Mouse (Mus musculus) R1 (cell line): ENCODE data around the gene Celf3.

Experiments
- DNase-seq: peaks from one replicate; pipeline ENCODE4 v3.0.0-alpha.2; 2018; ENCODE audit warnings: low read depth, low spot score

Gene Celf3

GRCm38 (mm10) chr3:94479564-94479963 is 1.5 kb downstream of the Celf3 start:
- peak; percentile 67 for DNase-seq

DNA sequence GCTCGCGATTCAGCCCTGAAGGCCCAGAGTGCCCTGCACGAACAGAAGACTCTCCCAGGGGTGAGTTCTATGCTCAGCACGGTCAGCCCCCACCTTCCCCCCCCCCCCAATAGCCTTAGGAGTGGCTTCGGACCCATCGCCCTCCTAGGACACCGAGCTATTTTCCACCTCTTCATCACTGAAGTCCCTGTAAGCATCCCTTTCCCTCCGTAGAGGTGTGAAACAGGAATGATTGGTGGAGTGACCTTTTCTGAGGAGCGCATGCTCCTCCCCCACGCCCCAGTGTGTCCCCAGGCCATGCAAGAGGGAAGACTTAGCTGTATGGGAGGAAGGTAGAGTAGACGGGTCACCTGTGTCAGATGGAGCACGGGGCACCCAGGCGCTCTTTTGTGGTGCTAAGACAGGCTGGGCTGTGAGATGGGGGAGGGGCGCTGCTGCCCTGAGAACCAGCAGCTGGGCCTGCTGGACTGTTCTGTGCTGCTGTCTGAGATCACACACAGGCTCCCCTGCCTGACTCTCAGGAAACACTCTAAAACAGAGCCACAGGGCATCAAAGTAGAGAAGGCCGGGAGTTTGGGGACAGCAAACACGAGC is 2.3 kb downstream of the Celf3 start, which contains the start of gene Riiad1:
Gene Riiad1 (minus strand): TSS at position 51 of the 594 bp plus-strand sequence.
- DNase-seq = no peak

DNA sequence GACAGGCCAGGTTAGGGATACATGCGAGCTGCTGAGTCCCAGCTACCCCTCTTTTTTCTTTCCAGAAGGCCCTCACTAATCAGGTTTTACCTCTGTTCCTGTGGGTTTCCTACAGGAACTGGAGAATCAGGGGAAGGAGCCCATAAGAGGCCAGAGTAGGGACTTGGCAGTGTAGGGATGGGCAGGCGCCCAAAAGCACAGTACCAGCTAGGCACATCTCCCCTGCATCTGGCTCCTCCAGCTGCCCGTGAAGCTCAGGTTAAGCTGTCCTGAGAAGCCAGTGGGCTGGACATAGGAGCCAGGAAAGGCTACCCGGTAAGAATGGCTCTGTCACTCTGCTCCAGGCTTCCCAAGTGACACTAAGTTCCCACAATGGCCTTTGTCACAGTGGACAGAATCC is 3.3 kb downstream of the Celf3 start:
- DNase-seq = no peak

DNA sequence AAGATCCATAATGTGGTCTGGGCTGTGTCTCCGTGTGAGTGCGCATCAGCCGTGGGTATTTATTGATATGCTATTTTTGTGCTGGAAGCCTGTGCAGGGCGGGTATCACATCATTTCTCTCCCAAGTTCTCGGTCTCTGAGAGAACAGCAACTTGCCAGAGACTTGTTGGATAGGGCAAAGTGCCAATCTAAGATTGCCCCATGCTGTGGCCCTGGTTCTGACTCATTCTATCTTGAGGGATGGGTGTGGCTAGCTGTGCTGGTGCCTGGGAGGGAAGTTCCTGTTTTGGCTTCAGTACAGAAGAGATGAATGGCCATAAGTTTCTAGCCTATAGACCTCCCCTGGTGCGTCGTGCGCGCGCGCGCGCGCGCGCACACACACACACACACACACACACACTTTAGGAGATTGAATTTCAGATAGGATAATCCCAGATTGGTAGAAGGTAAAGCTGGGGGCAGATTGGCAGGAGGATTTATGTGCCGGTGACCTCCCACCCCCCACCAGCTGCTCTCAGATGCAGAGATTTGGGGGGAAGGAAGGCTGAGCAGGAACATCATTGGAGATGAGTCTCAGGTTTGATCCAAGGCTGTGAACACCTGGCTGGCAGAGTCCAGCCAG is 4.8 kb downstream of the Celf3 start:
- DNase-seq = no peak

DNA sequence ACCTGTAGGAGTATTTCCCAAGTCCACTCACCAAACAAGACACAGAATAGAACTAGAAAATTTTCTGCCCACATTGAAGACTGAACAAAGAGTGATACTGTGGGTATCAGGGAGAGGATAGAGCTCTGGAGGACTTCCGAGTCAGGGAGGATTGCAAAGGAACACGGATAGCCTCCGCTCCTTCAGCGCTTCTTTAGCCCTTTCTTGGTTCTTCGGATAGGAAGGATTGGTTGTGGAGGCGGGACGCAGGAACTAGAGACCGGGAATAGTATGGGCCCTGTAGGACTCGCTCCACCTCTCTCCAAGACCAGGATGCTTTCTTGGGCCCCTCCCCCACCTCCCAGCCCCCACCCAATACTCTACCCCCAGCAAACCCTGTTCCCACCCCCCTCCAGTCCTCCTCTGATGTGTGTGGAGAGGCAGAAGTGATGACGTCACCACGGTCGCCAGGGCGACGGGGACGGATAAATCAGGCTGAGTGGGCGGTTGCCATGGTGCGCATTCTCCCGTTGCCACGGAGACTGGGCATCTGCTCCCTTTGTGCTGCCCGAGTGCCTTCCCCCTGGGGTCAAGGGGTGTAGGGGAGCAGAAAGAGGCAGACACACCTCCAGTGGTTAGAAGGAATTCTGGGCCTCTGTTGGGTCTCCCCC is 5.8 kb downstream of the Celf3 start:
- peak; percentile 83 for DNase-seq

DNA sequence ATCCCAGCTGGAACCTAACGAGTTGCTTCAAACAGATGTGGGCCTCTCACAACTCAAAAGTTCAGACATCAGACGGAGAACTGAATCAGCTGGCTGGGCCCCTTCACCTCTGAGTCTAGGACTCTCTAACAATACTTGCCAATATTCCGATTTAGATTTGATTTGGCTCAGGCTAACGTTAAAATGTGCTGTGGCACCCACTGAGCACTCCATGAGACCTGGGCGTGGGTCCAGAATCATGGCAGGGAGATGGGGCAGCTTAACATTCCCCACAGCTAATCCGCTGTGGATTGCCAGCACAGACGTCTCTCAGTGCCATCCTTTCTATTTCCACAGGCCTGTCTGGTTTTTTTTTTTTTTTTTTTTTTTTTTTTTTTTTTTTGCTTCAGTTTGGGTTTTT is 7.8 kb downstream of the Celf3 start:
- DNase-seq = no peak

GRCm38 (mm10) chr3:94487581-94487980 is 9.5 kb downstream of the Celf3 start:
- DNase-seq = no peak

DNA sequence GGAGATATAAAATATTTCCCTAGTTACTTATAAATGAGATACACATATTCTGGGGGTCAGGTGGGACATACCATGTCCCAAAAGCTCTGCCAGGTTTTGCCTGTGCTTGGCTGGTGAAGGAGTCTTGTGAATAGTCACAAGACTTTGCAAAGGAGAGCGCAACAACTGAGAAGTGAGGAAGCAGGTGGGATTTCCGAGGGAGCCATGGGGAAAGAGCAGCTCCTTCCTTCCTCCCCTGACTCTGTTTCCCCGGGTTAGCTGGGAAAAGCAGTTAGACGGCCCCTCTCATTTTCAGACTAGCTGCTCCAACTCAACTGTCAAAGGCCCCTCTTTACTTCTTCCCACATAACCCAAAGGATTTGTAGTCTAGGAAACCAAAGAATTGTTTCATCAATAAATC is 19.1 kb downstream of the Celf3 start:
- DNase-seq = no peak

DNA sequence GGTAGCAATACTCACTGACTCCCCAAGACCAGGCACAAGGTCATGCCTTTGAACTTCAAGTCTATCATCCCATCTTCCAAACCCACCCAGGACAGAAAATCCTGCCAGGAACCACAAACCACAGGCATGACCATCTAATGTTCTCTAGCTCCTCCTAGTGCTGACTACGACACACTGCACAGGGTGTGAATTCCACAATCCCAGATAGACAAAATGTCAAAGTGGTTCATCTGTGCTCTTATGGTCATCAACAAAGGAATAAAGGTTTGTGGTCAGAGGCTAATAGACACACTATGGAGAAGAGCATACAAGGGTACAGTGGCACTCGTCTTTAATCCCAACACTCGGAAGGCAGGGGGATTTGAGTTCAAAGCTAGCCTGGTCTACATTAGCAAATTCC is 24.1 kb downstream of the Celf3 start:
- DNase-seq = peak; percentile 43

DNA sequence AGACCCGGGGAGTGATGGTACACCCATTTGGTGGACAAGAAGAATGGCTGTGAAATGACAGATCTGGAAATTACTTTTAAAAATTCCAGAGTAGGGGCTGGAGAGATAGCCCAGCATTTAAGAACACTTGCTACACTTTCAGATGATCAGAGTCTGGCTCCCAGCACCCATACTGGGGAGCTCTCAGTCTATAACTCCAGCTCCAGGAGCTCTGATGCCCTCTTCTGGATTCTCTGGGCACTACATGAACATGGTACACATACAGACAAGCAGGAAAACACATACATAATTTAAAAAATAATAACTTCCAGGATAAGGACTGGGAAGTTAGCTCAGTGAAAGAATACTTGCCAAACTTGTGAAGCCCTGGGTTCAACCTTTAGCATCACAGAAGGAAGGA is 28.6 kb downstream of the Celf3 start:
- DNase-seq = peak; percentile 34

DNA sequence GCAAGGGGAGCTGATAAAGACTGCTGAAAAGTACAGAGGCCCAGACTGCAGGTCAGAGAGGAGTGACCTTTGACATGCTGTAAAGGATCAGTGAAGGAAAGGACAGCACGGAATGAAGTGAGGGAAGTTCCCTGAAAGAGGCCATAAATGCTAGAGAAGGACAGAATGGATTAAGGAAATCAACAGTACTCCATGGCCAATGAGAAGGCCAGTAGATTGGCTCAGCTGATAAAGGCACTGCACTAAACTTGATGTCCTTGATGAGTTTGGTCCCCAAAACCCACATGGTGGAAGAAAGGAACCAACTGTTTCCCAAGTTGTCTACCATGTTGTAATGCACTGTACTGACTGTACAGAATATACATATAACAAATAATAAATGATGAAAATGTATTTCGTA is 48.6 kb downstream of the Celf3 start:
- no peak for DNase-seq

DNA sequence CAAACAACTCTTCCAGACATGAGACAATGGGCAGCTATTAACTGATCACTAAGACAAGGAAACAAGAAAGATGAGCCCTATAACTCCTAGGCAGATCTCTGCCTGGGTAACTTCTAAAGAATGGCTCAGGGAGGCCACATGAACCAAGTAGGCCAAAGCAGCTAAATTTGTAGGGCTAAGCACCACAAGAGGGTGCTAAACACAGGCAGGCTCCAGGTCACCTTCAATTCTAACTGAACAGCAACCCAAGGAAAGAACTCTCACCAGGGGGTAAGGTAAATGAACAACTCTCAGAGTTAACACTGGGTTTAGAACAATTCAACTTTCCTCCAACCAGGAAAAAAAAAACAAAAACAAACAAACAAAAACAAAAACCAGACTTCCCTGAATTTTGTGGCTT is 55.9 kb downstream of the Celf3 start:
- peak; percentile 76 for DNase-seq

- peak; percentile 27 for DNase-seq
Observed at GRCm38 (mm10) chr3:94537187-94537586, 59.1 kb downstream of the Celf3 start.
